Mouse (Mus musculus): ENCODE results near the gene Usp40.

Usp40 gene

DNA sequence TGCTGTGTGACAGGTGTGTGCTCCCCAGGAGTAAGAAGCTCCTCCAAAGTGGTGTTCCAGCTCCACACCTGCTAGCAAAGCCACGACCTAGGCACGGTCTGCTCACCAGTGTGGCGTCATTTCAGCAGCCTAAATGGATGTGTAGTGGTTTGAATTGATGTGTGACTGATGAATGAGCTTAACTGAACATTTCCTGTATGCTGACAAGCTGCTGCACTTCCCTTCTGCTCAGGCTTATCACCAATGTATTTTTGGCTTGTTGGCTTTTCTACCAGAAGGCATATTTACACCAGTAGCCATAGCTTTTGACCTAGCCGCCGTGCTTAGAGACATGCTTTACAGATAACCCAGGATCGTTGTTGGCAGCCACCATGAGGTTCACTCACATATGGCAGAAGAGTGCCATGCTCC, 60.7 kb downstream of the Usp40 start:
- DNase-seq (ENCODE audit: low read depth, low spot score), result no peak

- DNase-seq (ENCODE audit: low read depth, low spot score), result no peak
These were observed 66.6 kb downstream of the Usp40 start for GRCm38 (mm10) chr1:87941765-87942164.

- DNase-seq (ENCODE audit: low read depth, low spot score), result peak; percentile 59
These were observed 71.8 kb downstream of the Usp40 start for GRCm38 (mm10) chr1:87936516-87936915.

DNA sequence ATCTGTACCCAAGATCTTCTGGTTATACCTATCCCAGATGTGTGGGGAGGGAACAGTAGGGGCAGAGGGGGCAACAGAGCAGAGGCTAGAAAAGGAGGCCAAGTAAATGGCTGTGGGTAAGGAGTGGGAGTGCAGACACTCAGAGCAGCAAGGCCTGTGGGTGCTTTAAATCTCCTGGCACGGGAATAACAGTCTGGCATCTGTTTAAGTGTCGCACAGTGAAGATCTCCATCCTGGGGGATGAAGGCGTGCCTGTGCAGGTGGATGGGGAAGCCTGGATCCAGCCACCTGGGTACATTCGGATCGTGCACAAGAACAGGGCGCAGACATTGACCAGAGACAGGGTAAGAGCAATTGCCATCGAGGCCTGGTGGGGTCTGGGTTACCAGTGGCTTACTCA, 72.3 kb downstream of the Usp40 start:
- no peak for DNase-seq (ENCODE audit: low read depth, low spot score)

DNA sequence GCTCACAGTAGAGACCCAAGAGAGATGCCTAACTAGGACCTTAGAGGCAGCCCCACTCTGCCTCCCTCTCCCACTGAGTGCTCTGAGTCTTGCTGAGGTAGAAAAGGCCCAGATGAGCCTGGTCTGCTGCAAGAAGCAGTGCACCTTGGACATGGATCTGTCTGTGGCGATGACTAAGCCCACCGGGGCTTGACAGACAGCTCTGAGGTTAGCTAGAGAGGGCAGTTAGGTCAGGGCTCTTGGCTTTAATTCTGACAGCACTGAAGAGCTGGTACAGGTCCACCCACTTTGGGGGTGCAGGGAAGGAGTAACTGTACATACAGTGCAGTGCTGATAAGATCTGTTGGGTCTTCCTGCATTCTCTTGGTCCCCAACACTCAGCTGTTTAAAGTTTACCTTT, 72.8 kb downstream of the Usp40 start:
- DNase-seq (ENCODE audit: low read depth, low spot score), result no peak

DNA sequence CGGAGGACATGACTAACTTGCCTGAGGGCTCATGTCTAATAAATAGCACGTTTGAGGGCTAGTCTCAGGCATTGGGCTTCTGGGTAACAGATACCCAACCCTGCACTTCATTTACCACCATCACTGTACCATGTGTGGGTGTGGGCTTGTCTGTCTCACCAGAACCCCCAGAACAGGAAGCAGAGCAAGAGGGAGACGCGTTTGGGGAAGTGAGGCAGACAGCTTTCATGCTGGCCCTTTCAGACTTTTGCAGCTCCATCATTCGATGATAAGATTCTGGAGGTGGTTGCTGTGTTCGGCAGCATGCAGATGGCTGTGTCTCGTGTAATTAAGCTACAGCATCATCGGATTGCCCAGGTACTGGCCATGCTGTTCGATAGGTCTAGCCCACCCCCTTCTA, 73.3 kb downstream of the Usp40 start:
- DNase-seq (ENCODE audit: low read depth, low spot score), result no peak

- DNase-seq (ENCODE audit: low read depth, low spot score), result no peak
These were observed 75.3 kb downstream of the Usp40 start for GRCm38 (mm10) chr1:87933051-87933450.

DNA sequence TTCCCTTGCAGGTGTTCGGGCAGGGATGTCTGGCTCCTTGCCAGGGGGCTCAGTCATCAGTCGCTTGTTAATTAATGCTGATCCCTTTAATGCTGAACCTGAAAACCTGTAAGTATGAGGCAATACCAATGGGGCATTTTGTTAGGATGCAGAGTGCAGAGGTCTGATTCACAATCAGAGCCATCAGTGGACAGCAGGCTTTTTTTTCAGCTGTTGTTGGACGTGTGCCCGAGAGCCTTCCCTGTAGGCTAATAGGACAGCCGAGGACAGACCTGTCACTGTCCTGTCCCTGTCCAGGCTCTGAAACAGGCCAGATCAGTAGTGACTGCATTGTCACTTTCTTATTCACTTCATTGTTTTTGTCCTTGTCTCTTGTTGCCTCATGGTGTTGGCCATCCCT, 78.6 kb downstream of the Usp40 start:
- DNase-seq (ENCODE audit: low read depth, low spot score), result no peak

- no peak for DNase-seq (ENCODE audit: low read depth, low spot score)
These were observed 83.5 kb downstream of the Usp40 start for GRCm38 (mm10) chr1:87924888-87925287.

- no peak for DNase-seq (ENCODE audit: low read depth, low spot score)
These were observed 85.7 kb downstream of the Usp40 start for GRCm38 (mm10) chr1:87922666-87923065.

GRCm38 (mm10) chr1:87920056-87920614, 88.2 kb downstream of the Usp40 start:
- DNase-seq (ENCODE audit: low read depth, low spot score), result no peak

GRCm38 (mm10) chr1:87918061-87918460, 90.3 kb downstream of the Usp40 start:
- DNase-seq (ENCODE audit: low read depth, low spot score), result no peak

DNA sequence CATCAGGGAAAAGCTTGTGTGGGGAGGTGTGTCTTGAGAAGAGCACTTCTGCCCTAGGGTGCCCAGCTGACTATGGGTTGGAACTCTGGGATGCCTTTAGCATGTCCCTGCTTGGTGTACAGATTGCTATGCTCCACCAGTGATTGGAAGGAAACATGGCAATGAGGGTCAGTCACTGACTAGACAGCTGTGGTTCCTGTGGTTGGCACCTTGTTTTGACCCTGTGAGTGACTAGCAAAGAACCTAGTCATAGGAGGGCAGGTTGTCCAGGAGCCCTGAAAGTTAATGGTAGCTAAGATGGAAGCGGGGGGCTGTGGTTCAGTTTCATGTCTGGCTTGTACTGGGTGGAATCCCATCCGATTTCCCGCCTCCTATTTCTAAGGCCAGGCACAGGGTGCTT, 91.0 kb downstream of the Usp40 start:
- no peak for DNase-seq (ENCODE audit: low read depth, low spot score)

GRCm38 (mm10) chr1:87913356-87913755, 95.0 kb downstream of the Usp40 start:
- DNase-seq (ENCODE audit: low read depth, low spot score), result no peak

- DNase-seq (ENCODE audit: low read depth, low spot score), result no peak
These were observed 97.9 kb downstream of the Usp40 start for GRCm38 (mm10) chr1:87910428-87910827.

DNA sequence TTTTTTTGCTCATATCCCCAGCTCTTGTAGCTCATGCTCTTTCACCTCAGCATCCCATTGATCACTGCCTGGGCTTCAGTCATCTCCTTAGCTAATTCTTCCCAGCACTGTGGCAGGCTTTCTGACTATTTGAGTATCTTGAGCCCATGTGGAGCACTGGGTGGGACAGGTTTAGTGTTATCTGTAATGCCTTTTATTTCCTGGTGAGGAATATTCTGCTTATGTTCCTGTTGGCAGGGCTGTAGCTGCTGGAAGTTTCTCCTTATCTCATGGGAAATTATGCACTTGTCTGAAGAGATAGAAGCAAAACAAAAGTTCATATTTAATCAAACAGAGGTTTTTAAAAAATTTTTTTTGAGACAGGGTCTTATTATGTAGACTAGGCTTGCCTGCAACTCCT, 98.8 kb downstream of the Usp40 start:
- DNase-seq (ENCODE audit: low read depth, low spot score), result no peak

GRCm38 (mm10) chr1:87908736-87909135, 99.6 kb downstream of the Usp40 start:
- DNase-seq (ENCODE audit: low read depth, low spot score), result no peak

DNA sequence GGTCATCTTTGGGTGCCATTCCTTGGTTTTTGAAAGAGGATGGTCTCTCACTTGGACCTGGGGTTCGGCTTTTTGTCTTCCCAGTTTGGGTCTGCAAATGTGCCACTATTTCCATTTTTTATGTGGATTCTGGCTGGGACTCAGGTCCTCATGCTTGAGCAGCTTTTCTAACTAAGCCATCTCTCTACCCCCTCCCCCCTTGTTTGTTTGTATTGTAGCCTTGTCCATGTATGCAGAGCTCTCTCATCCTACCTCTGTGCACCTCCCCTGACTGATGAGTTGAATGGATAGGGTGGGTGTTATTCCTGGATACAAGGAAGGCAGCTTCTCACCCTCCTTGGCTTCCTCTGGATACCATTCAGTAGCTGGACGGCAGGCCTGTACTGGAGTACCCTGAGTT, 100.3 kb downstream of the Usp40 start:
- no peak for DNase-seq (ENCODE audit: low read depth, low spot score)

DNA sequence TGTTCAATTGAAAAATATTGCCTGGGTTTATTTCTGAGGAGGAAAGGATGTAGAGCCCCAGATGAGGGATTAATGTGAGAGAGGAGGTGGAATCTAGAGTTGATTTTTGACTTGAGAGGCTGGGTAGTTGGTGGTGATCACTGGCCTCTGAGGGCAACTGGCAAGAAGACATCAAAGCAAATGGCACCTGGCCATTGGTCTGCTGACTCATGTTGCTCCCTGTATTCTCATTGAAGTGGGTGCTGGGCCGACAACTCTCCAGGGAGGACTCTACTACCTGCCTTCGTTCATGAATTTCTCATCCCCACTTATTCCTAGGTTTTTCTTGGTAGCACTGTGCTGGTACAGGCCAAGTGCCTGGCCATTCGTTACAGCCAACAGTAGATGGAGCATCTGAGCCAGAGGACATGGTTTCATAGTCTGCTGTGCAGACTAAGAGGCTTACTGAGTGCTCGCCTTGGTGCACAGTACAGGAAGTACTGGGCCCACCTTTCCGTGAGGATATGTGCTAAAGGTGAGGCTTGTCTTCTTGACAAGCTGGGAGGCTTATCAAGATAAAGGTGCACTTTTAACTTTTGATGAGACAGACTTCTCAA, 101.9 kb downstream of the Usp40 start:
- peak; percentile 22 for DNase-seq (ENCODE audit: low read depth, low spot score)

- no peak for DNase-seq (ENCODE audit: low read depth, low spot score)
These were observed 106.2 kb downstream of the Usp40 start for GRCm38 (mm10) chr1:87902186-87902585.

- no peak for DNase-seq (ENCODE audit: low read depth, low spot score)
These were observed 107.4 kb downstream of the Usp40 start for GRCm38 (mm10) chr1:87900979-87901378.

GRCm38 (mm10) chr1:87899701-87900100, 108.7 kb downstream of the Usp40 start:
- no peak for DNase-seq (ENCODE audit: low read depth, low spot score)

GRCm38 (mm10) chr1:87896921-87897320, 111.4 kb downstream of the Usp40 start:
- DNase-seq (ENCODE audit: low read depth, low spot score), result no peak
